Mouse (Mus musculus) myocyte (in vitro differentiated cells): ENCODE data around the gene Skida1. TPM values are rescaled to one million over a fixed set of nuclear protein-coding genes. Genes with fewer than 3 reads are reported as not detected.

ENCODE experiments used
- H3K27me3 ChIP-seq: one replicate; pipeline ENCODE4 v1.6.1; 2011; ENCODE audit not compliant: control insufficient read depth, insufficient read depth, insufficient read length
- H3K36me3 ChIP-seq: one replicate; pipeline ENCODE4 v1.6.1; 2011; ENCODE audit not compliant: control insufficient read depth, insufficient read depth
- H3K4me2 ChIP-seq: one replicate; pipeline ENCODE4 v1.6.1; 2011; ENCODE audit warnings: low read depth, control low read depth
- H3K4me3 ChIP-seq: one replicate; pipeline ENCODE4 v1.5.1; 2011; ENCODE audit warnings: mild to moderate bottlenecking, control low read depth, moderate library complexity
- H3K79me2 ChIP-seq: one replicate; pipeline ENCODE4 v1.6.1; 2011; ENCODE audit not compliant: control insufficient read depth, insufficient read depth
- H3ac ChIP-seq: one replicate; pipeline ENCODE4 v1.6.1; 2011; ENCODE audit not compliant: control insufficient read depth, insufficient read length
- CEBPB ChIP-seq: IDR thresholded peaks from 2 replicates; pipeline ENCODE4 v1.6.1; 2011; ENCODE audit warnings: mild to moderate bottlenecking, moderate library complexity; ENCODE audit not compliant: poor library complexity, insufficient read depth, severe bottlenecking
- E2F4 ChIP-seq: IDR thresholded peaks from one replicate; pipeline ENCODE4 v1.6.1; 2011; ENCODE audit warnings: mild to moderate bottlenecking, control low read depth, moderate library complexity; ENCODE audit not compliant: insufficient read depth
- MAX ChIP-seq: IDR thresholded peaks from one replicate; pipeline ENCODE4 v1.6.1; 2011; ENCODE audit warnings: low read depth, mild to moderate bottlenecking, control low read depth
- MYOD1 ChIP-seq, 3 experiments: IDR thresholded peaks; one replicate each; pipeline ENCODE4 v1.6.1; 2011; ENCODE audit warnings: control low read depth in 2 of 3, low read depth in 2 of 3, mild to moderate bottlenecking in 2 of 3, moderate library complexity in 1 of 3; ENCODE audit not compliant: insufficient read length in 2 of 3, control insufficient read depth in 1 of 3
- MYOG ChIP-seq, 3 experiments: IDR thresholded peaks; one replicate each; pipeline ENCODE4 v1.6.1; 2011; ENCODE audit warnings: control low read depth in 2 of 3, low read depth in 2 of 3, mild to moderate bottlenecking in 2 of 3; ENCODE audit not compliant: insufficient read length in 2 of 3, control insufficient read depth in 1 of 3, insufficient read depth in 1 of 3
- POLR2A ChIP-seq: IDR thresholded peaks from one replicate; pipeline ENCODE4 v1.6.1; 2011; ENCODE audit warnings: low read depth, mild to moderate bottlenecking, control low read depth, moderate library complexity; ENCODE audit not compliant: insufficient read length
- POLR2AphosphoS2 ChIP-seq: IDR thresholded peaks from one replicate; pipeline ENCODE4 v1.6.1; 2011; ENCODE audit warnings: low read depth, control low read depth; ENCODE audit not compliant: insufficient read length
- REST ChIP-seq: IDR thresholded peaks from one replicate; pipeline ENCODE4 v1.6.1; 2011; ENCODE audit warnings: mild to moderate bottlenecking, control low read depth, moderate library complexity; ENCODE audit not compliant: insufficient read depth, insufficient read length
- SRF ChIP-seq: IDR thresholded peaks from one replicate; pipeline ENCODE4 v1.6.1; 2011; ENCODE audit warnings: low read depth; ENCODE audit not compliant: control insufficient read depth, insufficient read length
- TCF12 ChIP-seq: IDR thresholded peaks from one replicate; pipeline ENCODE4 v1.6.1; 2011; ENCODE audit warnings: mild to moderate bottlenecking, control low read depth; ENCODE audit not compliant: poor library complexity, insufficient read depth, severe bottlenecking
- TCF3 ChIP-seq: IDR thresholded peaks from one replicate; pipeline ENCODE4 v1.6.1; 2011; ENCODE audit warnings: low read depth, control low read depth; ENCODE audit not compliant: insufficient read length
- USF1 ChIP-seq: IDR thresholded peaks from one replicate; pipeline ENCODE4 v1.6.1; 2011; ENCODE audit warnings: low read depth, mild to moderate bottlenecking, control low read depth, moderate library complexity
- polyA plus RNA-seq: library from polyadenylated mRNA; unstranded; fragments of >200 nt; fragmentation: generic; extraction: Trizol; gene quantifications from one replicate; pipeline ENCODE4 v1.2.1, GENCODE M21; 2012; ENCODE audit warnings: missing spikeins

Gene Skida1
- polyA plus RNA-seq, 1 experiment: 0.12 TPM

DNA sequence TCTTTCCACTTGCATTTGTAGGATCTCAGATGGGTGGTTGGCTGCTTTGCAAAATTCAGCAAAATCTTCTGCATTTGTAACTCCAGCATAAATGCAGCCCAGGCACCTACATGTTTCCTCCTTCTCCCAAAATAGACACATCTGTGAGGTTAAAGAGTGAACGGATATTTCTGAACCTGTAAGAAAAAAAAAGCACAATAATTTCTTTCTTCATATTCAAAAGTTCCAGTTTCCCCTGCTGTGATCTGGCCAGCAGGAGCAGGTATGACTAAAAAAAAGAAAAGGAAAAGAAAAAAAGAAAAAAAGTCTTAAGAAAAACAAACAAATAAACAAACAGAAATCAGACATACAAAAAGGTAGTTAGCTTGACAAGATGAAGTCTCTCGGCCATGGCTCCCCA lies 1.2 kb upstream of the Skida1 start:
- Histone ChIP-seq H3K4me3 (no peak overlapping the region), H3K27me3 (no peaks in the 10 kb centered on the region)
- TF ChIP-seq SRF (no peak), TCF12 (no peak), USF1 (no peak), MYOG (IDR thresholded peaks at IDR 0.05; ENCODE audit: control insufficient read depth in 1 of 3, insufficient read depth in 1 of 3, insufficient read length in 2 of 3, low read depth in 2 of 3) (no peak), POLR2AphosphoS2 (no peak), CEBPB (no peak), MAX (no peak), REST (no peak), TCF3 (no peak), POLR2A (no peak), E2F4 (no peak), MYOD1 (IDR thresholded peaks at IDR 0.05; ENCODE audit: control insufficient read depth in 1 of 3, insufficient read length in 2 of 3, low read depth in 2 of 3) (no peak)

DNA sequence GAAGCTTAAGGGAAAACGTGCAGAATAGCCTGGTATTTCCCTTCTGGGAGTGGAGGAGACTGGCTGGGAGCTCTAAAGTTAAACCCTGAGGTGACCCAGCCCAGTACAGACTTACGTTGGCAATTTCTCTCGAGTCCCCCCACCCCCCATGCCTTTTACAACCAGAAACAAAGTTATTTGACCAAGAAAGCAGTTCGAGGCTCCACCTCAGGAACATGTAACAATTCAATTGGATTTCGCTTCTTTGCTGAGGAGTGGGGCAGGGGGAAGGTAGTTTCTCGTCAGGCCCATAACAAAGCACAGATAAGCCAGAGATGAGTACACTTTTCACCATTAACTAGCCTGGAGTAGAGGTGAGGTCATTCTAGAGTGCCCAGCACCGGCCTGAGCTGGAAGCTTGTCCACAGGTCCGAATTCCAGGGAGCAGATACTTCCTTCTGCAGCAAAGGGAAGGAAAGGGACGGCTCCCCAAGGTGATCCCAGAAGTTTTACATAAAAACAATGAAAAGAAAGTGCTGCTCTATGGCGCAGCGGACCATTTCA lies 499 bp upstream of the Skida1 start:
- Histone ChIP-seq H3ac (no peak overlapping the region), H3K36me3 (no peaks in the 10 kb centered on the region), H3K4me2 (no peak overlapping the region), H3K27me3 (no peaks in the 10 kb centered on the region), H3K79me2 (no peaks in the 10 kb centered on the region), H3K4me3 (no peak overlapping the region)
- no peak for TF ChIP-seq MAX
- TF ChIP-seq MYOD1 (IDR thresholded peaks at IDR 0.05; ENCODE audit: control insufficient read depth in 1 of 3, insufficient read length in 2 of 3, low read depth in 2 of 3): no peak
- no peak for TF ChIP-seq POLR2AphosphoS2
- TF ChIP-seq SRF: no peak
- TF ChIP-seq TCF3: no peak
- no peak for TF ChIP-seq CEBPB
- no peak for TF ChIP-seq TCF12
- no peak for TF ChIP-seq E2F4
- no peak for TF ChIP-seq POLR2A
- no peak for TF ChIP-seq USF1
- no peak for TF ChIP-seq REST
- TF ChIP-seq MYOG (IDR thresholded peaks at IDR 0.05; ENCODE audit: control insufficient read depth in 1 of 3, insufficient read depth in 1 of 3, insufficient read length in 2 of 3, low read depth in 2 of 3): no peak

More for the DNA sequence above, 1.2 kb upstream of the Skida1 start:
- no peaks in the 10 kb centered on the region for H3K79me2 ChIP-seq
- no peak overlapping the region for H3ac ChIP-seq
- no peaks in the 10 kb centered on the region for H3K36me3 ChIP-seq
- H3K4me2 ChIP-seq: no peak overlapping the region

DNA sequence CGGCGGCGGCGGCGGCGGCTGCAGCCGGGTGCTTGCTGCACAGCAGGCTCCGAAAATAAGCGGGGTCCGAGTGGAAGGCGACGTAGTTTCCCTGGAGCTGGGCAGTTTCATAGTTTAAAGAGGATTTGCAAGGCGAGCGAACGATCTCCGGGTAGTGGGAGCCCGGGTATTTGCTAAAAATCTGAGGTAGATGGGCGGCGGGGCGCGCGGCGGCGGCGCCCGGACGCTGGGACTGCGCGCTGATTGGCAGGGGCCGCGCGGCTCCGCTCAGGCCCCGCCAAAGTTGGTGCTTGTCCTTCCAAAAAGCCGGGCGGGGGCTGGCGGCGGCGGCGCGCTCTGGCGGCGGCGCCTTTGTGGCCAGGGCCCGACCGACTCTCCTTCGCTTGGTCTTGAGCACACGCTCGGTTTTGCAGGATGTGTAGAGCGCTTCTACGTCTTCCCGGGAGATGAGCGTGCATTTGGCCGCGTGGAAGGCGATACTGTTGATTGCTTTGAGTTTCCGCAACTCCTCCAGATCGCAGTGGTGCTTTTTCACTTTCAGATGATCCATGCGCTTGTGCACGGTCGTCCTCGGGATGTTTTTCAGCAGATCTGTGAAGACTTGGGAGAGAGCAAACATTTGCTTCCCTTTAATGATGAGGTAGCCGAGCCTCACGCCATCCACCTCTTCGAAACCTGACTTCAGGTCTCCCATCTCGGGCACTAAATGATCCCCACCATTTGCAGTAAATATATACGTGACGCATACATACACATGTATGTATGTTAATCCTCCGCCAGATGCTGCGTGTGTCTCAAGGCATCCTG lies 1.0 kb downstream of the Skida1 start:
- peak overlapping the region; percentile 68 for H3K4me3 ChIP-seq
- peak overlapping the region; percentile 95 for H3K4me2 ChIP-seq
- TF ChIP-seq TCF3 (no peak), POLR2A (peak; percentile 41)
- no peaks in the 10 kb centered on the region for H3K36me3 ChIP-seq
- H3K27me3 ChIP-seq: no peaks in the 10 kb centered on the region
- H3ac ChIP-seq: peak overlapping the region; percentile 0
- no peaks in the 10 kb centered on the region for H3K79me2 ChIP-seq

DNA sequence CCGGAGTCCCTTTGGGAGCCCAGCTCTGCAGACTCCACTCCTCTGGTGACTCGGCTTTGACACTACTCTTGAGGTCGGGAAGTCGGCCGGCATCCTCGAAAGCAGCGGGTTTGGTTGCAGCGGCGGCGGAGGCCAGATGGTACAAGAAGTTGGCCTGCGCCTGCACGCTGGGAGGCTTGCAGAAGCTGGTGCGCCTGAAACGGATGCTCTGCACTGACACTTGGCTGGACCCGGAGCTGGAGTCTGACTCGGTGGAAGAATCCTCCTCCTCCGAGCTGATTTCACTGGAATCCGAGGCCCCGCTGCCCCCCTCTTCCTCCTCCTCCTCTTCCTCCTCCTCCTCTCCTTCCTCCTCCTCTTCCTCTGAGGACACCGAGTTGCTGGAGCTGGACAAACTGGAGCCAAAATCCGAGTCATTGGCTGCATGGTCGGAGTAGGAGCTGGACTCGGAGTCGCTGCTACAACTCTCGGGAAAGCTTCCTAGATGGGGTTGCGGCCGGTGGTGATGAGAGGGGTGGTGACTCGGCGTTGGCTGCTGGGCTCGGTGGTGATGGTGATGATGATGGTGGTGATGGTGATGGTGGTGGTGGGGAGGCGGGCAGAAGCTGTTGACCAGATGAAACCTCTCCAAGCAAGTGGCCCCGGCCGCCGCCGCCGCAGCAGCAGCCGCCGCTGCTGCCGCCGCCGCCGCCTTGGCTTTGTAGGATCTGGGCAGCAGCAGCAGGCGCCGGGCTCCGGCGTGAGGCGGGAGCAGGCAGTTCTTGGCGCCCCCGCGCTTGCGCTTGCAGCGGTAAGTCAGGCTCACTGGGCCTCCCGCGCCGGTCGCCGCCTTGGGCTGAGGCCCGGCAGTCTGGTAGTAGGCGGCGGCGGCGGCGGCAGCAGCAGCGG lies 1.8 kb downstream of the Skida1 start:
- H3K4me3 ChIP-seq: peak overlapping the region; percentile 68
- H3K36me3 ChIP-seq: no peaks in the 10 kb centered on the region
- peak overlapping the region; percentile 95 for H3K4me2 ChIP-seq
- H3ac ChIP-seq: peak overlapping the region; percentile 0
- no peaks in the 10 kb centered on the region for H3K27me3 ChIP-seq
- no peaks in the 10 kb centered on the region for H3K79me2 ChIP-seq
- no peak for TF ChIP-seq POLR2AphosphoS2
- peak in 1 of 3 experiments; percentile 58 for TF ChIP-seq MYOG (IDR thresholded peaks at IDR 0.05; ENCODE audit: control insufficient read depth in 1 of 3, insufficient read depth in 1 of 3, insufficient read length in 2 of 3, low read depth in 2 of 3)
- no peak for TF ChIP-seq USF1
- no peak for TF ChIP-seq MYOD1 (IDR thresholded peaks at IDR 0.05; ENCODE audit: control insufficient read depth in 1 of 3, insufficient read length in 2 of 3, low read depth in 2 of 3)
- peak; percentile 15 for TF ChIP-seq POLR2A
- no peak for TF ChIP-seq TCF12
- TF ChIP-seq MAX: no peak
- no peak for TF ChIP-seq REST
- TF ChIP-seq SRF: no peak
- no peak for TF ChIP-seq TCF3
- no peak for TF ChIP-seq E2F4
- TF ChIP-seq CEBPB: no peak
